Mouse (Mus musculus): Measurements from ENCODE around the gene Tmem269. TPM values are rescaled to one million over a fixed set of nuclear protein-coding genes. Genes with fewer than 3 reads are reported as not detected.

Gene Tmem269
- 0.16 TPM in 2 replicates for polyA plus RNA-seq (2015; fragmentation: Nextera tagmentation; extraction: Ambion mirVana)

DNA sequence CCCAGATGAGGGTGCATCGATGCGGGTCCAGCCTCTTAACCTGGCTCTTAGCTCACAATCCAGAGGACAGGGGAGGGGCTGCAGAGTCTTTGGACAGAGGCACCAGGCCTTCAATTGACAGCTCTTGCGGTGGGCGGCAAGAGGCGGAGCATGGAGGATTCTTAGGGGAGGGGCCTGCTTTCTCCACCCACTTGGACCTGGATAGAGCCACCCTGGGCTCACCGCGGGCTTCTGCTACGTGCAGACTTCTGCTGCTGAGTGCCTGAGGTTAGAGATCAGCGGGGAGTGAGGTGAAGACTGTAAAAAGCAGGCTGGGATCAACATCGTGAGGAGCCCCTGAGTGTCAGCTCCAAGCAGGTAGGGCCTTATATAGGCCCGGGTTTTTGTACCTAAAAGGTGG, at the start of gene Tmem269:
TSS of gene Tmem269 (minus strand) at position 49 of the 400 bp plus-strand sequence.
- Histone ChIP-seq H3K9ac (no peak within 1 kb of the TSS), H3K27me3 (no peaks in the 10 kb centered on the region), H3K27ac (replicated peaks) (no peak within 1 kb of the TSS), H3K36me3 (0 out of 2 replicates have a peak, but pooled peaks cover 5% of the 10 kb centered on the region), H3K4me1 (replicated peaks) (no peaks in the 10 kb centered on the region), H3K4me2 (no peak within 1 kb of the TSS), H3K4me3 (no peak within 1 kb of the TSS), H3K9me3 (no peaks in the 10 kb centered on the region)
- no peak for ATAC-seq (ENCODE audit: low FRiP score, low read depth)
- WGBS = 14% methylated on average over 11 of the region's 11 CpGs

DNA sequence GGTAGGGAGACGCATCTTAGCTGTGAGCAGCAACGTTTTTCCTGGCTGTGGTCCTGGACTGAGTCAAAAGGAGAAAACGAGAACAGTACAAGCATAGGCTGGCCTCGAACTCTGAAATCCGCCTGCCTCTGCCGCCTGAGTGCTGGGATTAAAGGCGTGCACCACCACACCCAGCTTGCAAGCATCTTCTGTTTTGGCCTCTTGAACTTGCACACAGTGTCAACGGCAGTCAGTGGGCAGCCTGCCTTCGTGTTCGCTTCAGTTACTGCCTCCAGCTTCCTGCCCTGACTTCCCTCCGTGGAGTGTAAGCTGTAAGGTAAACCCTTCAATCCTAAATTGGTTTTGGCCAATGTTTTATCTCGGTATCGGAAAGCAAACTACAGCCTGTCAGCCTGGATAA, 48.6 kb upstream of the Tmem269 start:
- Histone ChIP-seq H3K27me3 (no peaks in the 10 kb centered on the region), H3K27ac (replicated peaks) (no peak overlapping the region), H3K4me3 (no peak overlapping the region), H3K36me3 (peaks cover 18% of the 10 kb centered on the region), H3K9ac (no peak overlapping the region), H3K4me2 (no peak overlapping the region), H3K9me3 (no peaks in the 10 kb centered on the region), H3K4me1 (replicated peaks) (no peaks in the 10 kb centered on the region)
- no peak for ATAC-seq (ENCODE audit: low FRiP score, low read depth)
- 81% methylated on average over 13 of the region's 13 CpGs for WGBS

DNA sequence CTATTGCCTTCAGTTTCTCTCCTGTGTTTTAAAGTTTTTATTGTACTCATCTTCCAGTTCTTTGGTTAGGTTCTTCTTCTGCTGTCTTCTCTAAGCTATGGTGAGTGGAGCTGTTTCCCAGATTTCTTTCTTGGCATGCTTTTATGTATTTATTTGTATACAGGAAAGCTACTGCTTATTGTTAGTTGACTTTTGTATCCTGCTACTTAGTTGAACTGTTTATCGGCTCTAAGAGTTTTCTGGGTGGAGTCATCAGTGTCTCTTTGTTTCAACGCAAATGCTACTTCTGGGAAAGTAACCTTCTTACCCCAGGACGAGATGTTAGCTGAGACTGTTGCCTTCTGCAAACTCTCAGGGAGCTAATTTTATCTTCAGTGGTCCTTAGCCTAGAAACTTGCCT, 45.4 kb upstream of the Tmem269 start:
- ATAC-seq (ENCODE audit: low FRiP score, low read depth) = no peak
- Histone ChIP-seq H3K27ac (replicated peaks) (no peak overlapping the region), H3K9me3 (no peaks in the 10 kb centered on the region), H3K9ac (no peak overlapping the region), H3K36me3 (no peaks in the 10 kb centered on the region; the same call in 1 of the 2 replicates), H3K4me2 (no peak overlapping the region), H3K27me3 (no peaks in the 10 kb centered on the region), H3K4me3 (no peak overlapping the region), H3K4me1 (replicated peaks) (no peaks in the 10 kb centered on the region)
- 78% methylated on average over 3 of the region's 3 CpGs for WGBS

DNA sequence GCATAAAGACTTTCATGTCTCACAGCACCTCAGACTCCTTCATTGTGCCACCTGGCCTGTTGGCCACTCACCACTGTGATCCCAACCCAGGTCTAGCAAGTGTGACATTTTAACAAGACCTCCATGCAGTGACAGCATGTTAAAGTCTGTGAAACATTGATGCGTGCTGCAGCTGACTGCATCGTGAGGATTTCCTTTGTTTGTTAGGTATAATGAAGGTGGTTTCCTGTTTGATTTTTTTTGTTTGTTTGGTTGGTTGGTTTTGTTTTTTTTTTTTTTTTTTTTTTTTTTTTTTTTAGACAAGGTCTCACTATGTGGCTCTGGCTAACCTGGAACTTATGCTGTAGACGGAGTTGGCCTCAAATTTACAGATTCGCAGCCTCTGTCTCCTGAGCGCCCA, 44.5 kb upstream of the Tmem269 start:
- no peak overlapping the region for H3K9ac ChIP-seq
- no peaks in the 10 kb centered on the region for H3K4me1 ChIP-seq (replicated peaks)
- H3K9me3 ChIP-seq = no peaks in the 10 kb centered on the region
- 92% methylated on average over 5 of the region's 5 CpGs for whole genome bisulfite sequencing
- H3K27me3 ChIP-seq = no peaks in the 10 kb centered on the region
- ATAC-seq (ENCODE audit: low FRiP score, low read depth) = no peak
- H3K4me3 ChIP-seq = no peak overlapping the region
- no peak overlapping the region for H3K4me2 ChIP-seq
- no peak overlapping the region for H3K27ac ChIP-seq (replicated peaks)
- H3K36me3 ChIP-seq = no peaks in the 10 kb centered on the region; the same call in 1 of the 2 replicates

DNA sequence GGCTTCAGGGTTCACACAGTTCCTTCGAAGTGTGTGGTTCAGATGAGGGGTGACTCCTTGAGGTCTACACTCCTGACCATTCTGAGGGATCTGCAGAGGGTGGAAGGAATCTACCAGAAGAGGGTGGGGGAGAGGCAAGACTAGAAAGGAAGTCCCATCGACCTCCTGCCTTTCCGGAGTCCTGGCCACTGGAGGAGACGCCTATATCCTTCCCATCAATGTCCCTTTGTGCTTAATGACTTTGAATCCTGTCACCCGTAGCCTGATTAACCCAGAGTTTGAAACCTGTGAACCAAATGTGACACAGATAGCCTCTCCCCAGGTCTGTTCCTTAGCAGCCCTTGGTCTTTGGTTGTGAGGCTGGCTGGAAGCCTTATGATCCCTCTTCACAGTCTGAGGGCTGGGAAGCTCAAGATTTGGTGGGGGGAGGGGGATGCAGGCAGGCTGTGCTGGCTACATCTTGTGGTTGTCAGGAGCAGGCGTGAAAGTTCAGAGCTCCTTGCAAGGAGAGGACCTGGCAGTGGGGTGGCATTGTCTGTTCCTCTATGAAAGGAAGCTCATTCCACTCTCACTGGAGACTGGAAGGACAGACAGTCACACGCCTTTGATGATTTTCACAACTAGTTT, 43.2 kb upstream of the Tmem269 start:
- 64% methylated on average over 7 of the region's 7 CpGs for WGBS
- no peak for ATAC-seq (ENCODE audit: low FRiP score, low read depth)
- Histone ChIP-seq H3K9me3 (no peaks in the 10 kb centered on the region), H3K4me2 (no peak overlapping the region), H3K27me3 (no peaks in the 10 kb centered on the region), H3K9ac (no peak overlapping the region), H3K4me1 (replicated peaks) (no peaks in the 10 kb centered on the region), H3K36me3 (no peaks in the 10 kb centered on the region; the same call in 1 of the 2 replicates), H3K4me3 (no peak overlapping the region), H3K27ac (replicated peaks) (no peak overlapping the region)

DNA sequence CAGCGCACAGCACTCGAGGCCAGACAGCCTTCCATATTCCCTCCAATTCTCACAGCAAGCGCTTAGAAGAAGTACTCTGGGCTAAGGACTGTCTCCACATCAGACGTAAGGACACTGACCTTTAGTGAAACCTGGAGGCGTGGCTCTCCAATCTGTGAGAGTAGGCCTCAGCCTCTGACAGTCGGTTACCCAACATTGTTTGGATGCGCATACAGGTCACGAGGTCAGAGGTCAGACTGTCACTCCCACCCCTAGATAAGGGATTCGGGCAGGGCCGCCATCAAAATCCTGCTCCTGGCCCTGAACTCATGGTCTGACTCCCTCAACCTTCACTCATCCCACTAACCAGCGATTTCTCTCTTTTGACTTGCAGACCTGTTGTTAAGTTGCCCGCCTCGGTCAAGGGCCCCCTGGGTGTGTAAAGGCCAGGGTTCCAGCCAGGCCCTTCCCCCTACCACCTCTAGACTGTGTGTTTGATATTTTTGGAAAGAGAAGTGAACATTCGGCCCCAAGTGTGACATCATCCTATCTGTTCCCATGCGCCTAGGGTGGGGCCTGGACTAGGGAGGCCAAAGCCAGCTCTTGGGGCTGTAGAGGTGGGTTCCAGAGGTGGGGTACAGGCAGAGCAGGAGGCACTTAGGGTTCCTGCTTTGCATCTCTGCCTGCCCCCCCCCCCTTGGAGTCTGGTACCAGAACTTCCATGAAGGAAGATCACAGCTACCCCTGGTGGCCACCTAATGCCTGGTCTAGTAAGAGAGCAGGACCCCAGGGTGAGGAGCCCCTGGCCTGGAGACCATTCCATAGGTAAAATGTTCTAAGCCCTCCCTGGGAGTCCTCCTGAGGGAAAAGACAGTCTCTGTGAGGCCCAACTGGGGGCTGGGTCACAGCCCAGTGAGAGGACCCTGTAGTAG, 41.6 kb upstream of the Tmem269 start:
- H3K36me3 ChIP-seq = no peaks in the 10 kb centered on the region
- no peak overlapping the region for H3K27ac ChIP-seq (replicated peaks)
- ATAC-seq (ENCODE audit: low FRiP score, low read depth) = no peak
- no peak overlapping the region for H3K4me2 ChIP-seq
- no peak overlapping the region for H3K9ac ChIP-seq
- H3K4me1 ChIP-seq (replicated peaks) = peaks cover 8% of the 10 kb centered on the region; the same call in 1 of the 2 replicates
- no peaks in the 10 kb centered on the region for H3K27me3 ChIP-seq
- 77% methylated on average over 15 of the region's 15 CpGs for WGBS
- no peaks in the 10 kb centered on the region for H3K9me3 ChIP-seq
- H3K4me3 ChIP-seq = no peak overlapping the region

DNA sequence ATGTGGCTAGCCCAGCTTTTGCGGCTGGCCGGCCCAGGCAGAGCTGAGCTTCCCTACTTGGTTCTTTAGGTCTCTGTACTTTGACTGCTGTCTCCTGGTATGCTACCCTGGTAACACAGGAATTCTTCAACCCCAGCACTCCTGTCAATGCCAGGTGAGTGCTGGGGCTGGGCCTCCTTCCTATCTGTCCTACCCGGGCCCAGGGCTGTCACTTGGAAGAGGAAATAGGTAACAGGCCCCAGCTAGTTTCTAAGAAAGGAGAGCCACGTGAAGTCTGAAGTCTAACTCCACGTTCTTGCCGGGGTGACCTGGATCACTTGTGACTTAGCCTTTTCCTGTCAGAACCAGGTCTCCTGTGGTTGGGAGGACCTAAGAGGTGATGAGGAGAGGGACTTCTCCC, 39.1 kb upstream of the Tmem269 start:
- H3K27ac ChIP-seq (replicated peaks) = no peak overlapping the region
- no peak for ATAC-seq (ENCODE audit: low FRiP score, low read depth)
- 83% methylated on average over 6 of the region's 6 CpGs for WGBS

DNA sequence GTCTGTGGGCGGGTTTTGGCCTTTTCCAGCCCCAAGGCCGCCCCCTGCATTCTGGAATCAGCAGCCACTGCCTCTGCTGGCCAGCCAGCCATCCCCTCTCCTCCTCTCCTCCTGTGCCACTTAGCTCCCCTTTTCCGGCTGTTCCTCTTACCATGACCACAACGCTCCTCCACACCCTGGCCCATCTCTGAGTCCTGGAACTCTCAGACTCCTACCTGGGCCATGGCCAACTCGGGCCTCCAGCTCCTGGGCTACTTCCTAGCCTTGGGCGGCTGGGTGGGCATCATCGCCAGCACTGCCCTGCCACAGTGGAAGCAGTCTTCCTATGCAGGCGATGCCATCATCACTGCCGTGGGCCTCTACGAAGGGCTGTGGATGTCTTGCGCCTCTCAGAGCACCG, 37.3 kb upstream of the Tmem269 start, which contains the start of gene Cldn19:
TSS of gene Cldn19 (plus strand) at position 64 of the 400 bp plus-strand sequence.
- H3K9ac ChIP-seq = no peak within 1 kb of the TSS
- ATAC-seq (ENCODE audit: low FRiP score, low read depth) = no peak
- H3K9me3 ChIP-seq = no peaks in the 10 kb centered on the region
- H3K4me2 ChIP-seq = no peak within 1 kb of the TSS
- H3K27me3 ChIP-seq = no peaks in the 10 kb centered on the region
- peak within 1 kb of the TSS; percentile 59 for H3K27ac ChIP-seq (replicated peaks)
- WGBS = 81% methylated on average over 12 of the region's 12 CpGs
- H3K4me3 ChIP-seq = no peak within 1 kb of the TSS
- H3K4me1 ChIP-seq (replicated peaks) = peaks cover 20% of the 10 kb centered on the region
- H3K36me3 ChIP-seq = no peaks in the 10 kb centered on the region

More for the DNA sequence above, 39.1 kb upstream of the Tmem269 start:
- Histone ChIP-seq H3K9ac (no peak overlapping the region), H3K36me3 (no peaks in the 10 kb centered on the region), H3K27me3 (no peaks in the 10 kb centered on the region), H3K4me2 (no peak overlapping the region), H3K9me3 (no peaks in the 10 kb centered on the region), H3K4me3 (no peak overlapping the region), H3K4me1 (replicated peaks) (peaks cover 20% of the 10 kb centered on the region)

DNA sequence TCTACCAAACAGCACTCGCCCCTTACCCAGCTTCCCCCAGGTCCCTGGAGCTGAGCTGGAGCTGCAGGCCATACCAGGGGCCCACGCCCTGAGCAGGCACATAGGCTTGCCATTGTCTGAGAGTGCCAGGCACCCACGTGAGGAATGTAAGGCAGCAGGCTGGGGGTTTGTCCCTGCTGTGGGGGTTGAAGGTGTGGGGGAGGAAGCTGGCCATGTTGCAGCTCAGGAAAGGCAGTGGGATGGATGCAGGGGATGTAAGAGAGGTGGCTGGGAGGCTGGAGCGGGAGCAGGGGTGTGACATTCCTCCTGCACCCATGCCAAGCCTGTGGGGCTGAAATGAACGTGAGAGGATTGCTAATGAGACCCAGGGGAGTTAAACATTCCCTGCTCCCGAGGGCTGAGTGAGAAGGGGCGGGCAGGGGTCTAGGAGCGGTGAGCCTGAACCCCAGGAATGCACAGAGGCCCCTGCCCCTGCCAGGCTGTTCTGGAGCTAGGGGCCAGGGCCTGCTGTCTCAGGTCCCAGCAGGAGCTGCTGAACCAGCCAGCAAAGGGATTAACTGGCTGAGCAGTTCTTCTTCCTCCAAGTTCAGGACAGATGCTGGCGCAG, 36.1 kb upstream of the Tmem269 start:
- WGBS = 21% methylated on average over 9 of the region's 9 CpGs
- no peak overlapping the region for H3K4me2 ChIP-seq
- peak overlapping the region; percentile 59 for H3K27ac ChIP-seq (replicated peaks)
- H3K4me3 ChIP-seq = no peak overlapping the region
- no peak overlapping the region for H3K9ac ChIP-seq
- no peaks in the 10 kb centered on the region for H3K9me3 ChIP-seq
- H3K4me1 ChIP-seq (replicated peaks) = peaks cover 20% of the 10 kb centered on the region
- H3K36me3 ChIP-seq = no peaks in the 10 kb centered on the region
- peak; percentile 60 for ATAC-seq (ENCODE audit: low FRiP score, low read depth)
- H3K27me3 ChIP-seq = no peaks in the 10 kb centered on the region

DNA sequence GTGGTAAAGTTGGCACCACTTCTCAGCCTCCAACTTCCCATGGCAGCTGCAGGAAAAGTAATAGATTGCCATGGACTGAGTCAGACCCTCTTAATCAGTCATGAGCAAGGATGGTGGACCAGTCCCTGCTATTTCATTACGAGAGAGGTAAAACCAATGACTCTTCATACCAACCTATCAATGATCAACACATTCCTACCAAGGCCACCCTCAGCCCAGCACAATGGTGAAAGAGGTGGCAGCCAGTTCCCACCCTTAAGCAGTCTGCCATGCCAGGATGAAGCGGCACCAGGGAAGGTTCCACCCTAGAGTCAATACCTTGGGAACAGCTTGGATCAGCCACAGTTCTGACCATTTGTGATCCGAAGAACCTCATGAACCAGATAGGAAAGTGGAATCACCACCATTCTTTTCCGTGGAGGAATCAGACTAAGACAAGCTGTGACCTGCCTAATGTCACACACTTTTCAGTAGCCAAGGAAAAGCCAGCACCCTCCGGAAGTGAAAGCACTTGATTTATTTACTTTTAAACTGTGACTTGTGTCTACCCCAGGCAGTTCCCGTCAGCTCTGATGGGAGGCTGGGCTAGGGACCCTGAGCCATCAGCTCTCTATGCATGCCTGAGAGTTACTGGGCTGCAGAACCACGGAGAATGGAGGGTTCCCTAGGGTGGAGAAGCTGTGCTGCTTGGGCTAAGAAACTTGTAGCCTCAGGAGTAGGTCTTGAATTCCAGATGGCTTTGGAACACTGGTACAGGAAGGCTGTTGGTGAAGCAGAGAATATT, 34.2 kb upstream of the Tmem269 start:
- no peaks in the 10 kb centered on the region for H3K27me3 ChIP-seq
- peaks cover 25% of the 10 kb centered on the region for H3K4me1 ChIP-seq (replicated peaks)
- no peak overlapping the region for H3K4me3 ChIP-seq
- no peak overlapping the region for H3K27ac ChIP-seq (replicated peaks)
- no peak for ATAC-seq (ENCODE audit: low FRiP score, low read depth)
- 71% methylated on average over 7 of the region's 7 CpGs for WGBS
- no peak overlapping the region for H3K4me2 ChIP-seq
- H3K9ac ChIP-seq = no peak overlapping the region
- no peaks in the 10 kb centered on the region; the same call in 1 of the 2 replicates for H3K36me3 ChIP-seq
- H3K9me3 ChIP-seq = no peaks in the 10 kb centered on the region

DNA sequence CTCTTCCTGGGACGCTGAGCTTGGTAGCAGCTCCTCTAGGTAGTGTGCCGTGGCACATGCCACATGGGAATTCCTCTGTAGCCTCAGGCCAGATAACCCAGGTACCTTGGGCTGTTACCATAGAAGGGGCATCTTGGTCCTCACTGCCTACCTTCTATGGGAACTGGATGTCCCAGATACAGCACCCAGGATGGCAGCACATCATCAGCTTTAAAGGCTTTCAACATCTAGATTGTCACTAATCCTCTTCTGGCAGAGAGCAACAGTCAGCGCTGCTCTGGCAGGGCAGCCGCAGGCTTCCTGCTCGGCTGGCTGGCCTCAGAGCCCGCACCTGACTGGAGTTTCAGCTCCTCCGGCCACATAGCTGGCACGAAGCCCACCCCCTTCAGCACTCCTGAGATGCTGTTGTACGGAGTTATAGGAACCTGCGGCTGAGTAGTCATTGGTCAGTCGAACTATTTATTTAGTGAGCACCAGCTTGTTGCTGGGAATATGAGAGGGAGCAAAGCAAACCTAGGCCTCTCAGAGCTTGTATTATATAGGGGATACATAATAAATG, 30.5 kb upstream of the Tmem269 start:
- H3K4me2 ChIP-seq = no peak overlapping the region
- WGBS = 78% methylated on average over 11 of the region's 11 CpGs
- H3K9ac ChIP-seq = no peak overlapping the region
- H3K9me3 ChIP-seq = no peaks in the 10 kb centered on the region
- no peak for ATAC-seq (ENCODE audit: low FRiP score, low read depth)
- peaks cover 5% of the 10 kb centered on the region; the same call in 1 of the 2 replicates for H3K36me3 ChIP-seq
- H3K4me3 ChIP-seq = no peak overlapping the region
- H3K27ac ChIP-seq (replicated peaks) = no peak overlapping the region
- H3K4me1 ChIP-seq (replicated peaks) = peaks cover 9% of the 10 kb centered on the region; the same call in 1 of the 2 replicates
- H3K27me3 ChIP-seq = no peaks in the 10 kb centered on the region

Measured in hindbrain, embryonic 15.5 days (tissue).